Mouse (Mus musculus) adipocyte (in vitro differentiated cells): ENCODE results near the gene Celf3.
A peak's percentile ranks its signal among the peaks of the same experiment; 100 is the strongest.

Experiments used
- DNase-seq: peaks from one replicate; pipeline ENCODE4 v3.0.0-alpha.2; 2016; ENCODE audit warnings: low spot score

Gene Celf3

GRCm38 (mm10) chr3:94480291-94480884 lies 2.3 kb downstream of the Celf3 start, which contains the start of gene Riiad1:
Gene Riiad1, minus strand, starts transcription at chr3:94480341.
- no peak for DNase-seq

DNA sequence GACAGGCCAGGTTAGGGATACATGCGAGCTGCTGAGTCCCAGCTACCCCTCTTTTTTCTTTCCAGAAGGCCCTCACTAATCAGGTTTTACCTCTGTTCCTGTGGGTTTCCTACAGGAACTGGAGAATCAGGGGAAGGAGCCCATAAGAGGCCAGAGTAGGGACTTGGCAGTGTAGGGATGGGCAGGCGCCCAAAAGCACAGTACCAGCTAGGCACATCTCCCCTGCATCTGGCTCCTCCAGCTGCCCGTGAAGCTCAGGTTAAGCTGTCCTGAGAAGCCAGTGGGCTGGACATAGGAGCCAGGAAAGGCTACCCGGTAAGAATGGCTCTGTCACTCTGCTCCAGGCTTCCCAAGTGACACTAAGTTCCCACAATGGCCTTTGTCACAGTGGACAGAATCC lies 3.3 kb downstream of the Celf3 start:
- no peak for DNase-seq

DNA sequence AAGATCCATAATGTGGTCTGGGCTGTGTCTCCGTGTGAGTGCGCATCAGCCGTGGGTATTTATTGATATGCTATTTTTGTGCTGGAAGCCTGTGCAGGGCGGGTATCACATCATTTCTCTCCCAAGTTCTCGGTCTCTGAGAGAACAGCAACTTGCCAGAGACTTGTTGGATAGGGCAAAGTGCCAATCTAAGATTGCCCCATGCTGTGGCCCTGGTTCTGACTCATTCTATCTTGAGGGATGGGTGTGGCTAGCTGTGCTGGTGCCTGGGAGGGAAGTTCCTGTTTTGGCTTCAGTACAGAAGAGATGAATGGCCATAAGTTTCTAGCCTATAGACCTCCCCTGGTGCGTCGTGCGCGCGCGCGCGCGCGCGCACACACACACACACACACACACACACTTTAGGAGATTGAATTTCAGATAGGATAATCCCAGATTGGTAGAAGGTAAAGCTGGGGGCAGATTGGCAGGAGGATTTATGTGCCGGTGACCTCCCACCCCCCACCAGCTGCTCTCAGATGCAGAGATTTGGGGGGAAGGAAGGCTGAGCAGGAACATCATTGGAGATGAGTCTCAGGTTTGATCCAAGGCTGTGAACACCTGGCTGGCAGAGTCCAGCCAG lies 4.8 kb downstream of the Celf3 start:
- peak; percentile 80 for DNase-seq

- no peak for DNase-seq
Measured at GRCm38 (mm10) chr3:94483790-94484439, 5.8 kb downstream of the Celf3 start.

- no peak for DNase-seq
Measured at GRCm38 (mm10) chr3:94485922-94486321, 7.8 kb downstream of the Celf3 start.

DNA sequence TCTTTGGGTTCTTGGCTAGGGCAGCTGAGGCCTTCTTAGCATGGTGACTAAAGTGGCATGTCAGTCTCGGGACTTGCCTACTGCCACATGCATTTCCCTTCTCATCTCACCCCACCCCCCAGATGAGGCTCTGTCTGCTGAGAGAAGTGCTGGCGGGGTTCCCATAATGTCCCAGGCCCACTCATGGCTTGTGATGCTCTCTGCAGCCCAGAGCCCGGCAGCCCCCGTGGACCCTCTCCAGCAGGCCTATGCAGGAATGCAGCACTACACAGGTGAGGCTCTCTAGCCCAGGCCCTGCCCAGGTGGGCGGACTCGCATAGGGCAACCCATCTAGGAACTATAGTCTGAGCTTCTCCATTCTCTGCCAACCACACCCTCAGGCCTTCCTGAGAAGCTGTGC lies 9.5 kb downstream of the Celf3 start:
- no peak for DNase-seq

DNA sequence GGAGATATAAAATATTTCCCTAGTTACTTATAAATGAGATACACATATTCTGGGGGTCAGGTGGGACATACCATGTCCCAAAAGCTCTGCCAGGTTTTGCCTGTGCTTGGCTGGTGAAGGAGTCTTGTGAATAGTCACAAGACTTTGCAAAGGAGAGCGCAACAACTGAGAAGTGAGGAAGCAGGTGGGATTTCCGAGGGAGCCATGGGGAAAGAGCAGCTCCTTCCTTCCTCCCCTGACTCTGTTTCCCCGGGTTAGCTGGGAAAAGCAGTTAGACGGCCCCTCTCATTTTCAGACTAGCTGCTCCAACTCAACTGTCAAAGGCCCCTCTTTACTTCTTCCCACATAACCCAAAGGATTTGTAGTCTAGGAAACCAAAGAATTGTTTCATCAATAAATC lies 19.1 kb downstream of the Celf3 start:
- DNase-seq: no peak

GRCm38 (mm10) chr3:94502243-94502642 lies 24.1 kb downstream of the Celf3 start:
- peak; percentile 13 for DNase-seq

- peak; percentile 6 for DNase-seq
Measured at GRCm38 (mm10) chr3:94506664-94507063, 28.6 kb downstream of the Celf3 start.

DNA sequence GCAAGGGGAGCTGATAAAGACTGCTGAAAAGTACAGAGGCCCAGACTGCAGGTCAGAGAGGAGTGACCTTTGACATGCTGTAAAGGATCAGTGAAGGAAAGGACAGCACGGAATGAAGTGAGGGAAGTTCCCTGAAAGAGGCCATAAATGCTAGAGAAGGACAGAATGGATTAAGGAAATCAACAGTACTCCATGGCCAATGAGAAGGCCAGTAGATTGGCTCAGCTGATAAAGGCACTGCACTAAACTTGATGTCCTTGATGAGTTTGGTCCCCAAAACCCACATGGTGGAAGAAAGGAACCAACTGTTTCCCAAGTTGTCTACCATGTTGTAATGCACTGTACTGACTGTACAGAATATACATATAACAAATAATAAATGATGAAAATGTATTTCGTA lies 48.6 kb downstream of the Celf3 start:
- no peak for DNase-seq

DNA sequence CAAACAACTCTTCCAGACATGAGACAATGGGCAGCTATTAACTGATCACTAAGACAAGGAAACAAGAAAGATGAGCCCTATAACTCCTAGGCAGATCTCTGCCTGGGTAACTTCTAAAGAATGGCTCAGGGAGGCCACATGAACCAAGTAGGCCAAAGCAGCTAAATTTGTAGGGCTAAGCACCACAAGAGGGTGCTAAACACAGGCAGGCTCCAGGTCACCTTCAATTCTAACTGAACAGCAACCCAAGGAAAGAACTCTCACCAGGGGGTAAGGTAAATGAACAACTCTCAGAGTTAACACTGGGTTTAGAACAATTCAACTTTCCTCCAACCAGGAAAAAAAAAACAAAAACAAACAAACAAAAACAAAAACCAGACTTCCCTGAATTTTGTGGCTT lies 55.9 kb downstream of the Celf3 start:
- DNase-seq: peak; percentile 61

DNA sequence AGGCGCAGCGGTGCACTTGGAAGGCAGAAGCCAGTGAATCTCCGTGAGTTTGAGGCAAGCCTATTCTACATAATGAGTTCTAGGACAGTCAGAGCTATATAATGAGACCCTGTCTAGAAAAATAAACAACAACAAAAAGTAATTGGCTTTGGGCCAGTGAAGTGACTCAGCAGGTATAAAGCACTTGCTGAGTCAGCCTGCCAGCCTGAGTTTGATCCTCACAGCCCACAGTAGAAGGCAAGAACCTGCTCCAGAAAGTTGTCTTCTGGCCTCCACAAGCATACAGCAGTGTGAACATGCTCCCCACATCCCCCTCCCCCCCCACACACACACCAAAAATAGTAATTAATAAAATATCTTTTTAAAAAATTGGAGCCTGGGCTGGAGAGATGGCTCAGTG lies 59.1 kb downstream of the Celf3 start:
- peak; percentile 21 for DNase-seq
